Mouse (Mus musculus) ES-E14 (cell line): Measurements from ENCODE around the gene Gys2.

Experiments used
- ZC3H11A ChIP-seq: IDR thresholded peaks from 2 replicates; pipeline ENCODE4 v1.6.1; 2012; ENCODE audit warnings: low read depth, mild to moderate bottlenecking, inconsistent platforms, low read length, borderline replicate concordance
- ZNF384 ChIP-seq: IDR thresholded peaks from 2 replicates; pipeline ENCODE4 v1.6.1; 2012; ENCODE audit warnings: low read depth, low read length, inconsistent platforms

- TF ChIP-seq ZNF384 (no peak), ZC3H11A (no peak)
Observed at GRCm38 (mm10) chr6:142485478-142486123, 12.7 kb upstream of the Gys2 start.
